27 mouse cellular contexts compared by ENCODE assay signal in genomic region chr8:81485626-81486025, GRCm38 (mm10).
DNase-seq lines count a peak whose midpoint lies in the region; ATAC-seq lines count a peak whose summit lies in the region.
"Had no signal": no experiment of that assay in that cellular context is flagged by ENCODE, and none has a peak within 500 bp of the region (broad histone marks: within the 10 kb centered on the region; RNA-seq: fewer than 3 reads in every experiment).

No protein-coding gene starts in this region.

- peak; percentile 13 for DNase-seq in kidney, adult 9 months
- DNase-seq in MEL-GATA-1-ER (ENCODE audit: extremely low read depth, low read depth), result peak; percentile 56
- no peak for DNase-seq in adrenal gland, postnatal 36 days
- no peak for DNase-seq in retina, postnatal 1 day
- DNase-seq in forebrain, embryonic 11.5 days (ENCODE audit: low spot score), result no peak
- DNase-seq: adrenal gland, postnatal 10 days; cerebellum, adult 11 months; cerebellum, postnatal 14 days; gastrocnemius, postnatal 25 days; heart, adult 2 months; heart, postnatal 14 days; heart, postnatal 4 days had no signal

- H3K9ac ChIP-seq in kidney, embryonic 15.5 days, result no peak overlapping the region
- no peak overlapping the region for H3K9ac ChIP-seq in forebrain, embryonic 11.5 days (ENCODE audit: low read length)
- H3K9ac ChIP-seq: embryonic facial prominence, embryonic 12.5 days; embryonic facial prominence, embryonic 15.5 days; forebrain, embryonic 12.5 days; forebrain, embryonic 15.5 days; heart, embryonic 13.5 days; hindbrain, embryonic 14.5 days; intestine, embryonic 15.5 days had no signal

- no peaks in the 10 kb centered on the region for H3K9me3 ChIP-seq in kidney, embryonic 15.5 days (replicated peaks)
- no peaks in the 10 kb centered on the region for H3K9me3 ChIP-seq in forebrain, embryonic 11.5 days (ENCODE audit: control insufficient read depth, low read length)
- H3K9me3 ChIP-seq: embryonic facial prominence, embryonic 12.5 days; embryonic facial prominence, embryonic 15.5 days; forebrain, embryonic 12.5 days; forebrain, embryonic 15.5 days; G1E; heart, embryonic 10.5 days; heart, embryonic 13.5 days; intestine, embryonic 15.5 days had no signal

- H3K4me2 ChIP-seq in kidney, embryonic 15.5 days, result no peak overlapping the region
- no peak overlapping the region for H3K4me2 ChIP-seq in forebrain, embryonic 11.5 days (ENCODE audit: low read depth, low read length, severe bottlenecking)
- H3K4me2 ChIP-seq: embryonic facial prominence, embryonic 12.5 days; embryonic facial prominence, embryonic 15.5 days; forebrain, embryonic 12.5 days; forebrain, embryonic 15.5 days; heart, embryonic 13.5 days; hindbrain, embryonic 14.5 days; intestine, embryonic 15.5 days had no signal

- H3K27me3 ChIP-seq in kidney, embryonic 15.5 days, result no peaks in the 10 kb centered on the region
- H3K27me3 ChIP-seq in forebrain, embryonic 11.5 days (ENCODE audit: control insufficient read depth, insufficient read depth, low read length), result no peaks in the 10 kb centered on the region
- H3K27me3 ChIP-seq: CH12.LX; embryonic facial prominence, embryonic 12.5 days; embryonic facial prominence, embryonic 15.5 days; forebrain, embryonic 12.5 days; forebrain, embryonic 15.5 days; heart, embryonic 13.5 days; intestine, embryonic 15.5 days; Patski had no signal

- peaks cover 9% of the 10 kb centered on the region for H3K4me1 ChIP-seq in kidney, embryonic 15.5 days
- H3K4me1 ChIP-seq in forebrain, embryonic 11.5 days (replicated peaks; ENCODE audit: control insufficient read depth, insufficient read depth, low read length), result no peaks in the 10 kb centered on the region
- H3K4me1 ChIP-seq: embryonic facial prominence, embryonic 12.5 days; embryonic facial prominence, embryonic 15.5 days; forebrain, embryonic 12.5 days; forebrain, embryonic 15.5 days; heart, embryonic 10.5 days; intestine, embryonic 15.5 days had no signal

- no peaks in the 10 kb centered on the region for H3K36me3 ChIP-seq in kidney, embryonic 15.5 days
- no peaks in the 10 kb centered on the region for H3K36me3 ChIP-seq in forebrain, embryonic 11.5 days (ENCODE audit: control insufficient read depth, insufficient read depth, low read length)
- H3K36me3 ChIP-seq: embryonic facial prominence, embryonic 12.5 days; embryonic facial prominence, embryonic 15.5 days; forebrain, embryonic 12.5 days; forebrain, embryonic 15.5 days; G1E; heart, embryonic 10.5 days; heart, embryonic 13.5 days; intestine, embryonic 15.5 days had no signal

- ATAC-seq in kidney, embryonic 15.5 days (replicated peaks; ENCODE audit: low FRiP score), result no peak
- ATAC-seq in CD4-positive, CD25-positive, alpha-beta regulatory T cell, adult 4 months, result peak; percentile 9
- peak; percentile 36 for ATAC-seq in inflammation-experienced regulatory T-cells, adult 6 months
- no peak for ATAC-seq in forebrain, embryonic 11.5 days (replicated peaks; ENCODE audit: low FRiP score)
- ATAC-seq: forebrain, embryonic 15.5 days; hindbrain, postnatal 0 days; intestine, embryonic 15.5 days; Patski had no signal

- no peak overlapping the region for H3K27ac ChIP-seq in kidney, embryonic 15.5 days
- no peak overlapping the region for H3K27ac ChIP-seq in forebrain, embryonic 11.5 days (ENCODE audit: low read depth, low read length)
- H3K27ac ChIP-seq: embryonic facial prominence, embryonic 12.5 days; embryonic facial prominence, embryonic 15.5 days; forebrain, embryonic 12.5 days; forebrain, embryonic 15.5 days; heart, adult 2 months; heart, embryonic 10.5 days; heart, embryonic 13.5 days; hindbrain, embryonic 14.5 days; hindbrain, postnatal 0 days; intestine, embryonic 15.5 days had no signal

- no peak overlapping the region for H3K4me3 ChIP-seq in kidney, embryonic 15.5 days (replicated peaks)
- no peak overlapping the region for H3K4me3 ChIP-seq in forebrain, embryonic 11.5 days (ENCODE audit: low read depth, low read length)
- H3K4me3 ChIP-seq: embryonic facial prominence, embryonic 12.5 days; embryonic facial prominence, embryonic 15.5 days; forebrain, embryonic 12.5 days; forebrain, embryonic 15.5 days; heart, adult 2 months; heart, embryonic 10.5 days; heart, embryonic 13.5 days; intestine, embryonic 15.5 days had no signal

- 71% methylated on average over 1 of the region's 1 CpGs for WGBS in kidney, embryonic 15.5 days
- 81% methylated on average over 1 of the region's 1 CpGs for WGBS in forebrain, embryonic 11.5 days

Comparison
In these comparisons a context has a peak if more than half of its experiments do, and no peak if none do; other contexts are left out.
1. DNase-seq: peak in kidney, adult 9 months (single experiment) and MEL-GATA-1-ER (single experiment); none in adrenal gland, postnatal 36 days (0 of 2), retina, postnatal 1 day (single experiment) and forebrain, embryonic 11.5 days (single experiment).
2. ATAC-seq: peak in CD4-positive, CD25-positive, alpha-beta regulatory T cell, adult 4 months (single experiment) and inflammation-experienced regulatory T-cells, adult 6 months (single experiment); none in kidney, embryonic 15.5 days (single experiment) and forebrain, embryonic 11.5 days (single experiment).